Mouse (Mus musculus) ES-CJ7 (cell line): ENCODE measurements around the gene Gstp1.
A peak's percentile ranks its signal among the peaks of the same experiment; 100 is the strongest.

ENCODE experiments used
- DNase-seq: peaks from one replicate; pipeline ENCODE4 v3.0.0; 2011; ENCODE audit warnings: low read depth, low spot score

Gstp1 gene

DNA sequence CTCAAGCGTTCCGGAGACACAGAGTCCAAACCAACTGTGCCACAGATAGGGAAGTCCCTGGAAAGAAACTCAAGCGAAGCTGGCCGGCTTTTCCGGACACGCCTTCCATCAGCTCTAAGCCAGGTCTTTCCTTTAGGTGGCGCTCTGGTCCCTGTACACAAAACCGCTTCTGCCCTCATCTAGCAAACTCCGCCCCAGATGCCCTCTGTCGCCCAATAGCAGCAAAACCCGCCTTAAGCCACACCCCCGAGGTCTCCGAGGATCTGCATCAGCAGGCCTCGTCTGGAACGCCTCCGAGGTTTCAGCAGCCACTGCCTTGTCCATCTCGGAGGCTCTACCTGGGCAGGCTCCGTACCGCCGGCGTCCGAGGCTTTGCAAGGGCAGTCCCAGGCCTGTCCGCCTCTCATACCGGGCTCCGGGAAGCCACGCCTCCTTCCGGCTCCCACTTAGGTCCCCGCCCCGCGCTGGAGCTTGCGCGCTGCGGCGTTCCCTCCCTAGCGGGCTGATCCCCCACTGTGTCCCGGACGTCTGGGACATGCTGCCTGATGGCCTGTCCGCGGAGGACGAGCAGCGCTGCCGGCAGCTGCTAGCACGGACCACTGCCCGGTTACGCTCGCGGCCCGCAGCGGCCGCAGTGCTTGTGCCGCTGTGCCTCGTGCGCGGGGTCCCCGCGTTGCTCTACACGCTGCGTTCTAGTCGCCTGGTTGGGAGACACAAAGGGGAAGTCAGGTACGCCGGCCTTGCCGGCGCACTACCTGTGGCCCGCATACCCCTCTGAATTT, 37.5 kb downstream of the Gstp1 start, which contains the start of the genes Nudt8 and Gm49405:
Gene Nudt8, plus strand, starts transcription at position 462 of the 782 bp plus-strand sequence.
Gene Gm49405, plus strand, starts transcription at position 508 of the 782 bp plus-strand sequence.
- DNase-seq, result peak; percentile 97

DNA sequence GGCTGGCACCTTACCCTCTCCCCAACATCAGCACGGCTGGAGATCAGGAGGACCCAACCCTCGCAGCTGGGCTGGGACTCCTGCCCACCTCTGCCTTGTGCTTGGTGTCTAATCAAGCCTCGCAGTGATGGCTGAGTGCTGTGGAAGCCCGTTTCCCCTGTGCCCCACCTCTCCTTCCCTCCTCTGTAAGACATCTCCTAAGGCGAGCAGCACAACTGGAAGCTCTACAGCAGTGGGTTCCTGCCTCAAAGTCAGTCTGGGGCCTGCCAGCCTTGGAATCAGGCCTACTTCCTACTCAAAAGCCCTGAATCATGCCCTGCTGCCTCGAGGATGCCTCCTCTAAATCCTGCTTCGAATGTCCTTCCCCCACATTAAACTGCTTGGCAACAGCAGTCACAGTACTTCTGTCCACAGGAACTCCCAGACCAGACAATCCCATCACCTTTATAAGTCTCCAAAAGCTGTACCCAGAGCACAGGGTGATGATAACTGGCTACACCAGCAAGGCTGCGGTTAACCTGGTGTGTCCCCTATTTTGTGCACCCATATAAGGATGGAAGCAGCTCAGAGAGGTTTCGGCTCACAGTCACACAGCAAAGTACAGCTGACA, 38.6 kb downstream of the Gstp1 start:
- no peak for DNase-seq

DNA sequence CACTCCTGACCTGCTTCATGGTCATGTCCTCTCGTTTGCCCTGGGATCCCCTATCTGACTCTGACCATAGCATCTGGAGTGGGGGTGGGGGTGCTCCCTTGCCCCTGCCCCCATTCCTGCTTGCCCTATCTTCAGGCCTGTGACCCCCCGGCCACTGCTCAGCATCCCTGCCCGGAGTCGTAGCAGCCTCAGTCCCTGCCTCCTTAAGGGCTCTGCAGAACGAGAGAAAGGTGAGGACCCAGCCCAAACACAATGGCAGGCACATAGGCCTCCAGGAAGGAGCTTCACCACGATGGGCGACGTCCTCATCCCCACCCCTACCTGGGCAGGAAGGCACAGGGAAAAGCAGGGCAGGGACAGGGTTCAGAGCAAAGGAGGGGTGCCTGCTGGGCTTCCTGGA, 39.5 kb downstream of the Gstp1 start:
- DNase-seq, result no peak

GRCm38 (mm10) chr19:3997231-3997630, 40.6 kb downstream of the Gstp1 start:
- DNase-seq, result no peak

DNA sequence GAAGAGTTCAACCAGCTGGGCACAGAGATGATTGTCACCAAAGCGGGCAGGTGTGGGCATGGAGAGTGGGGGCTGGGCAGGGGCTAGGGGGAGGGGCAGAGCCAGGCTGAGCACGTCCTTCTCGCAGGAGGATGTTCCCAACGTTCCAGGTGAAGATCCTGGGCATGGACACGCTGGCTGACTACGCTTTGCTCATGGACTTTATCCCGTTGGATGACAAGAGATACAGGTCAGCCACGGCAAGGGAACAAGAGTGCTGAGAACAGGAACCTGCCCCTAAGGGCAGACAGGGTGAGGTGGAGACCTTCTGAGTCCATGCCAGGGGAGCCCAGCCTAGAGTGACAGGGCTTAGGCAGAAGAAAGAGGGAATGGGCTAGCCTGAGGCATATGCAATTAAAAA, 41.0 kb downstream of the Gstp1 start:
- no peak for DNase-seq

DNA sequence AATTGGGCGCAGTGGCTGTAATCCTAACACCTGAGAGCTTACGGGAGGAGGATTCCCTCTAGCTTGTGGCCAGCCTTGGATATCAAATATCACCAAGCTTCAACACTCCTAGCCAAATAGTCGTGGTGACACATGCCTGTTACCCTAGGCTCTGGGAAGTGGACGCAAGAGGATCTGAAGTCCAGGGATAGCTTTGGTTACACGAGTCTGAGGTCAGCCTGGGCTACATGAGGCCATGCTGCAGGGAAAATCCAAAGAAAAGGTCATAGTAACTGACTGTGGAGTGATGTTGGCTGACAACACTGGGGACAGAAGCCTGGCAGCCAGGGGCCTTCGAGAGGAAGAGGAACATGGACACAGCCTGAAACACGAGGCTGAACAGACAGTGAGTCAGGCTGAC, 41.7 kb downstream of the Gstp1 start:
- no peak for DNase-seq

DNA sequence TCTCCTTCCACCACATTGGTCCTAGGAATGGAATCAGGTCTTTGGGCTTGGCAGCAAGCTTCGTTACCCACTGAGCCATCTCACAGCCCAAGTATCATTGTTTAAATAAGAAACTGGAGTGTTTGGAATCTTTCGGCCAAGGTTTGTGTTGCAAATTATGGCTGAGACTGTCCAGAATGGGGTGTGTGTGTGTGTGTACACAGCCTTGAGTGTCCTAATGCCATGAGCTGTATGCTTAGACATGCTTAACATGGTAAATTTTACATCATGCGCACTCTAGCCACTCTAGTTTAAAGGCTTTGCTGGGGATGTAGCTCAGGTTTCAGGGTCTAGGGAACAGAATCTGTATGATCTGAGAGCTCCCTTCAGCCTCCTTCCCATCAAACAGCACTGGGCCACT, 42.3 kb downstream of the Gstp1 start:
- DNase-seq, result no peak

GRCm38 (mm10) chr19:3994932-3995331, 42.9 kb downstream of the Gstp1 start:
- no peak for DNase-seq

DNA sequence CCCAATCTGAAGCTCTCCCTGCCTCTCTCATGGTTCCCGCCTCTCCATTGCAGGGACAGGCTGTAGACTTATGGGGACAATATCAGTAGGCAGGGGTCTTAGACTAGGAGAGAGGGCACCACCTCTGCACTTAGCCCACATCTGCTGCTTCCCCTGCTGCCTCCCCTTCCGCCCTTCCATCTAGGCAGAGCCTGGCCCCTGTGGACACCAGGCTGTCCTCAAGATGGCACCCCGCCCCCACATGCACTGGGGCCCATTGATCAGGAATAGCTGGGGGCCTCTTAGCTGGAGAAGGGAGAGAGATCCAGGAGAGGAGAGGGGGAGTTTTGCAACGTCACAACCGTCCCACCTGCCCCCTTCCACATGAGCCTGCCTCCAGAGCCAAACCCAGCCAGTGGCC, 45.4 kb downstream of the Gstp1 start, which contains the start of gene Tbx10:
Gene Tbx10, plus strand, starts transcription at position 337 of the 400 bp plus-strand sequence.
- no peak for DNase-seq

DNA sequence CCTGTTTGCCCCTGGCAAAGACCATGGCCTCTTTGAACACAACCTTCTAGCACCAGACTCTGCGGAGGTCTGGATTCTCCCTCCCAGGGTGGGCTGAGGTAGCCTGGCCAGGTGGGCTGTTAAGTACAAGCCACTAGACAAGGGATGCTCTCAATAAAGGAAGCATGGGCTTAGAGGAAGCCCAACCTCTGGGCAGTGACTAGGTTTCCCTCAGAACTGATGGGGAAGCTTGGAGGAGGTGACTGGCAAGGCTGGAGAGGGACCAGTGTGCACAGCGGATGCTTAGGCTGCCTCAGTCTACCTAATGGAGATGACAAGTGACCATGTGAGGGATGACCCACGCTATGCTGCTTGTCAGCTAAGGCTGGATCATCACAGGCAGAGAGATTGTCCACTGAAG, 45.8 kb downstream of the Gstp1 start:
- no peak for DNase-seq

- no peak for DNase-seq
Observed at GRCm38 (mm10) chr19:3991562-3991961, 46.2 kb downstream of the Gstp1 start.

GRCm38 (mm10) chr19:3990804-3991203, 47.0 kb downstream of the Gstp1 start:
- DNase-seq, result no peak

DNA sequence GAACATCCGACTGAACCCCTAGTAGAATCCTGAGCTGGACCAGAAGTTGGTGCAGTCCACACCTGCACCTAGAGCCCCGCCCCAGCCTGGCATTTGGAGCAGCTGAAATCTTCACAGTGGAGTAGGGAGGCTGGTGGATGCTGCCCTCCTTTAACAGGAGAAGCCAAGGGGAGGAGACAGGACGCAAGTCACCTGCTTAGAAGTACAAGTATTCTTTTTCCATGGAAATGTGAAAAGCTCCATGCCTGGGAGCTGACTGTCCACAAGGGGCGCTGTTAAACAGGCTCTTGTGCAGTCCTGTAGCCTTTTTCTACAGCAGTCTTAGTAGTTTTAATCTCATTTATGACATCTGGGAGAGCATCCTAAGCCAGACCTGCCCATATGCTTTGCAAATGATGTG, 49.0 kb downstream of the Gstp1 start:
- peak; percentile 63 for DNase-seq

GRCm38 (mm10) chr19:3988066-3988465, 49.7 kb downstream of the Gstp1 start:
- DNase-seq, result no peak

- DNase-seq, result peak; percentile 68
Observed at GRCm38 (mm10) chr19:3986334-3986733, 51.5 kb downstream of the Gstp1 start, which contains the start of gene Acy3. Acy3 (plus strand) TSS chr19:3986570.
